Mouse (Mus musculus) bone marrow, adult 2 months (tissue): ENCODE measurements around the gene Zfp961. TPM values are rescaled to one million over a fixed set of nuclear protein-coding genes. Genes with fewer than 3 reads are reported as not detected.

Source experiments
- H3K27ac ChIP-seq: fragments of 200-500 bp; 2 replicates; pipeline ENCODE4 v1.5.1; 2012; ENCODE audit warnings: low read depth, mild to moderate bottlenecking, control low read depth, inconsistent platforms, low read length; ENCODE audit not compliant: control insufficient read depth, poor library complexity, insufficient read depth
- H3K4me1 ChIP-seq: fragments of 200-500 bp; 2 replicates; pipeline ENCODE4 v1.6.1; 2011; ENCODE audit warnings: low read length; ENCODE audit not compliant: control insufficient read depth, insufficient read depth
- H3K4me3 ChIP-seq: fragments of 200-500 bp; replicated peaks from 2 replicates; pipeline ENCODE3; 2011; ENCODE audit warnings: mild to moderate bottlenecking, low read depth, low read length, control low read depth; ENCODE audit not compliant: control insufficient read depth
- CTCF ChIP-seq: fragments of 200-500 bp; IDR thresholded peaks from 2 replicates; pipeline ENCODE4 v1.5.1; 2011; ENCODE audit warnings: low read length, control low read depth; ENCODE audit not compliant: control insufficient read depth, insufficient read depth
- POLR2A ChIP-seq: fragments of 200-500 bp; IDR thresholded peaks from 2 replicates; pipeline ENCODE4 v1.6.1; 2011; ENCODE audit warnings: low read depth, mild to moderate bottlenecking, control low read depth, low read length, borderline replicate concordance; ENCODE audit not compliant: control insufficient read depth
- WGBS: fragments of 180-500 bp; shearing (Covaris S2); methylation state at CpG from one replicate; pipeline ENCODE4 v1.1.7; 2018; 5-methylcytosine and 5-hydroxymethylcytosine counted together
- polyA plus RNA-seq: library from polyadenylated mRNA; stranded (reverse); fragments of >200 nt; gene quantifications from 2 replicates; pipeline ENCODE4 v1.2.4, GENCODE M21; 2011; ENCODE audit warnings: low replicate concordance; ENCODE audit not compliant: missing spikeins, insufficient read depth, insufficient read length

The Zfp961 gene
- polyA plus RNA-seq, 1 experiment: 10.4 TPM

DNA sequence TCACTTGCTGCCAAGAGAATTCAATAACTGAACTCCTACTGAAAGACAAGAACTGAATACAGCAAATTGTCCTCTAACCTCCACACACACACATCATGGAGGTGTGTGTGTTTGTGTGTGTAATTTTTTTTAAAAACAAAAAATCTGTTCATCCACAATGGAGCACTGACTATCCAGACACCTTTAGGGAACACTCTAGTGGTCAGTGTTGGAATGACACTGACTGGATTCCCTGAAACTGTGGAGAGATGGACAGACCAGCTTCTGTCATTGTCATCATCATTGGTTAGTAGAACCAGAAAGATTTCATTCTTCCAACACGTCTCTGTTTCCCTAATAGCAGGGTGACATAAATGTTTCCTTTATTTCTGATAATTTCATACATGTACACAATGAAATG lies 21.1 kb downstream of the Zfp961 start:
- TF ChIP-seq CTCF (no peak), POLR2A (no peak)
- WGBS: 79% methylated on average over 1 of the region's 1 CpGs
- Histone ChIP-seq H3K27ac (no peak overlapping the region), H3K4me1 (no peaks in the 10 kb centered on the region), H3K4me3 (no peak overlapping the region)

DNA sequence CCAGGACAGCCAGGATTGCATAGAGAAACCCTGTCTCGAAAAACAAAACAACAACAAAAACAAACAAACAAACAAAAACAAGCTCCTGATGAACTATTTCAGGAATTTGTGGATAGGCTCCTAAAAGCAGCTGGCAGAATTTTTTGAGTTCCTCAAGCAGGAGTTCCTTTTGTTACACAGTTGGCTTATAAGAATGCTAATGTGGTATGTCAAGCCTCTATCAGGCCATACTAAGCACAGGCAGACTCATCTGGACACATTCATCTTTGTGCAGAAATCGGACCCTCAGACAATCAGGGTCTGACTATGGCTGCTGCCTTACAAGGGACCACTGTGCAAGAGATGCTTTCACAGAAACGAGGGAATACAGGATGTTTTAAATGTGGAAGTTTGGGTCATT lies 23.4 kb downstream of the Zfp961 start:
- Histone ChIP-seq H3K4me3 (no peak overlapping the region), H3K27ac (no peak overlapping the region), H3K4me1 (no peaks in the 10 kb centered on the region)
- TF ChIP-seq CTCF (no peak), POLR2A (no peak)
- 70% methylated on average over 3 of the region's 3 CpGs for WGBS

DNA sequence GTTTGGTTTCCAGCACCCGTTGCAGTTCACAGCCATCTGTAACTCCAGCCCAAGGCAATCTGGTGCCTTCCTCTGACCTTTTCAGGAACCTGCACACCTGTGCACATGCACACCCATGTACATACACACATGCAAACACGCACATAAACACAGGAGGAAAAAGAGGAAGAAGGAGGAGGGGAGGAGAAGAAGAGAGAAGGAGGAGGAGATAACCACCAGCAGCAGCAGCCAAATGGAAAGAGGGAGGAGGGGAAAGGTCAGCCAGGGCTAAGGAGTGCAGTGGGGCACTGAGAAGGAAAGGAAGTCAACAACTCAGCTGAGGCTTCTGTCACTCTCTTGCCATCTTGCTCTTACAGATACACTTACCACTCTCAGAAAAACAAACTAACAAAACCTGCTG lies 30.2 kb downstream of the Zfp961 start:
- no peak overlapping the region for H3K4me3 ChIP-seq
- H3K27ac ChIP-seq: no peak overlapping the region
- TF ChIP-seq CTCF (no peak), POLR2A (no peak)
- 9% methylated on average over 2 of the region's 2 CpGs for WGBS
- H3K4me1 ChIP-seq: peaks cover 1% of the 10 kb centered on the region; the same call in 1 of the 2 replicates

DNA sequence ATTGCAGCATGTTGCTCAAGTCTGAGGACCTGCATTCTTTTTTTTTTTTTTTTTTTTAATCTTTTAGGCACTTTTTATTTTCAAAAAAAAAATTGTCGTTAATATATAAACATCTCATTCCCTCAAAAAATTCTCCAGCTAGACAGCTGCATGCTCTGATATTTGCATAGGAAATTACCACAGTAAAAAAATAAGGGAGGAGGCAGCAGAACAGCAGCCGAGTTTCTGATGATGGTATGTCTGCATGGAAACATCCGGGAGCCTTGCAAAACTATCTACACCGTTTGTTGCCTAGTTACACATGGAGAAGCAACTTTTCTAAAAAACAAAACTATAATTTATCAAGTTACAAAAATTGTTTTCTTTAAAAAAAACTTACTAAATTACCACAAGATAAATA lies 30.6 kb downstream of the Zfp961 start:
- no peak overlapping the region for H3K27ac ChIP-seq
- WGBS: 45% methylated on average over 4 of the region's 4 CpGs
- H3K4me3 ChIP-seq: no peak overlapping the region
- TF ChIP-seq POLR2A (no peak), CTCF (no peak)
- H3K4me1 ChIP-seq: peaks cover 1% of the 10 kb centered on the region; the same call in 1 of the 2 replicates

DNA sequence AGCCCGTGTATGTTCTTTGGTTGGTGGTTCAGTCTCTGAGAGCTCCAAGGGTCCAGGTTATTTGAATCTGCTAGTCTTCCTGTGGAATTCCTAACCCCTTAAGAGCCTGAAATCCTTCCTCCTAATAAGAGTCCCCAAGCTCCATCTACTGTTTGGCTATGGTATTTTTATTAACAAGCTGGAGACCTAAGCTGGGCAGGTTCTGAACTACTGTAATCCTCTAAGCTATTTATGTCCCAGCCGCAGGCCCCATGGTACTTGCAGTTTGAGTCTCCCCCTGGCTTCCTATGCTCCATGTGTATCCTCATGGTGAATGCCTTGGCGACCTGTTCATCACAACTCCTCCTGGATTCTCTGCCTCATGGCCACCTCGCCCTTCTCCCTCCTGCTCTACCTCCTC lies 33.8 kb downstream of the Zfp961 start:
- TF ChIP-seq CTCF: no peak
- no peak for TF ChIP-seq POLR2A
- H3K27ac ChIP-seq: no peak overlapping the region
- H3K4me1 ChIP-seq: peaks cover 1% of the 10 kb centered on the region; the same call in 1 of the 2 replicates
- WGBS: 67% methylated on average over 4 of the region's 4 CpGs
- no peak overlapping the region for H3K4me3 ChIP-seq

DNA sequence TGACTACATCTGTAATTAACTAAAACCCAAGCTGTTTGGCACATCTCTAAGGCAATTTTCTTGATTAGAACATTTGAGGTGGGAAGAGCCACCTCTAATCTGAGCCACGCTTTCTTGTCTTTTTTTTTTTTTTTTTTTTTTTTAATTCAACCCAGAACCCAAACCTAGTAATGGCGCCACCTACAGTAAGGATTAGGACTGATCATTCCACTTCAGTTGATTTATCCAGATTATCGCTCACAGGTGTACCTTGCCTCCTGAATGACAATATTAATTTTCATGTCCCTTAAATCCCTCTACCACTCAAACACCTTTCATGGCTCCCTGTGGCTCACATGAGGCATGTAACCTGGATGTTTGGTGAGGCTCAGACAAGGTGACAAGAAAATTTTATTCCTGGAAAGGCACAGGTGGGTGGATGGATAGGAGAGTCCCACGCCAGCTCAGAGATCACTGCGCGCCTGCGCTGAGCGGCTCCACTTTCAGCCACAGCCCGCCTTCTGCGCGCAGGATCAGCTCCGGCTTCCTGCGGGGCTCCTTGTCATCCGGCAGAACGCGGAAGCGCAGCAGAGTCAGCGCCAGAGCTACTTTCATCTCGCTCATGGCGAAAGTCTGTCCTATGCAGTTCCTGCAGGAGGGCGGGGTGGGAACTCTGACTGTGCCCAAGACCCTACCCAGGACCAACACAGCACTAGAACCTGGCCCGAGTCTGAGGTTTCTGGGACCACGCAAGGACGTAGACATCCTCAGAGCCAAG lies 37.5 kb downstream of the Zfp961 start:
- Histone ChIP-seq H3K4me1 (no peaks in the 10 kb centered on the region; the same call in 1 of the 2 replicates), H3K27ac (no peak overlapping the region), H3K4me3 (peak overlapping the region; percentile 41)
- WGBS: 22% methylated on average over 24 of the region's 24 CpGs
- peak; percentile 43; the same call in 1 of the 2 replicates for TF ChIP-seq POLR2A
- TF ChIP-seq CTCF: no peak

DNA sequence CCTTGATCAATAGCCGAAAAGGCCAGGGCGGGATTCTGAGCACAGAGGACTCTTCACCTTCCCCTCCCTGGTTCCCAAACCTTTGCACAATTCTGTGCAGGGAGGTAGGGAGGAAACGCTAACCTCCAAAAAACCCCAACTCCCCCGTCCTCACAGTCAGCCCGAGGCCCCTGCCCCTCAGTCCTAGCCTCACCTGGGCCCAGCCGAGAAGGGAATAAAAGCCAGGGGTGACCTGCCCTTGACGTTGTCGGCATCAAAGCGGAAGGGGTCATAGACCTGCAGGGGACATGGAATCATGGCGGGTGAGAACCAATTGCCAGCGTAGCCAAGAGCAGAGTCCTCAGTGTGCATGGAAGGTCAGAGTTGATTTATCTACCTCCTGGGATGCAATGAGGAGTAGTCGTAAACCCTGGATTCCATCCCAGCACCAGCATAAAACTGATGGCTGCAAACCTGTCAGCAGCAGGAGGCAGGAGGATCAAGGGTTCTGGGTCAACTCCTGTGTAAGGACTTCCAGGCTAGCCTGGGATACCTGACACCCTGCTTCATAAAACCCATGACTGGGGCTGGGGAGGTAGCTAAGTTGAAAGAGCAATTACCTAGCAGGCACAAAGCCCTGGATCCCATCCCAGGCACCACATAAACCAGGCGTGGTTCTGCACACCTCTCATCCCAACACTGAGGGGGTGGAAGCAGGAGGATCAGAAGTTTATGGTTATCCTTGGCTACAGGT lies 38.2 kb downstream of the Zfp961 start:
- Histone ChIP-seq H3K27ac (no peak overlapping the region), H3K4me1 (no peaks in the 10 kb centered on the region; the same call in 1 of the 2 replicates), H3K4me3 (peak overlapping the region; percentile 41)
- TF ChIP-seq CTCF (no peak), POLR2A (no peak)
- WGBS: 83% methylated on average over 13 of the region's 13 CpGs

DNA sequence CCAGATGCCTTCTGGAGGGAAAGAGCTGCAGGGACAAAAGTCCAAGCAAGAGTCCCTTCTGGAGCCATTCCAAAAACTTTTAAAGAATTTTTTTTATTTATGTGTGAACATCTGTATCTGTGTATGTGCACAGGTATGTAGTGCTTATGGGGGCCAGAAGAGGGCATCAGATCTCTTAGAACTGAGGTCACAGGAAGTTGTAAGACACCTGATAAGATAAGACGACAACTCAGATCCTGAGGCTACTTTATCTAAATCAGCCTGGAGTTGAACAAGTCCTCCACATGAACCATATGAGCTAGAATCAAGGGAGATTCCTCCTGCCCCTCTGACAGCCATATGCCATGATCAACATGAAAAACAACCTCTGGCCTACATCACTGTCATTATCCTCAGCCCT lies 48.6 kb downstream of the Zfp961 start:
- TF ChIP-seq POLR2A (no peak), CTCF (no peak)
- Histone ChIP-seq H3K4me3 (no peak overlapping the region), H3K4me1 (no peaks in the 10 kb centered on the region; the same call in 1 of the 2 replicates), H3K27ac (no peak overlapping the region)
- 55% methylated on average over 1 of the region's 1 CpGs for WGBS
